Mouse (Mus musculus) forebrain, embryonic 15.5 days (tissue): Measurements from ENCODE around the gene H2-Oa. TPM values are rescaled to one million over a fixed set of nuclear protein-coding genes. Genes with fewer than 3 reads are reported as not detected.
A peak's percentile ranks its signal among the peaks of the same experiment; 100 is the strongest.

ENCODE experiments used
- ATAC-seq: fragments of 200-750 bp; cut with Nextera tagmentation; replicated peaks from 2 replicates; pipeline ENCODE4 v1.8.0; 2017; ENCODE audit warnings: mild to moderate bottlenecking, moderate TSS enrichment, moderate library complexity
- H3K27ac ChIP-seq: fragments of 300-500 bp; sonication (generic); replicated peaks from 2 replicates; pipeline ENCODE4 v1.5.1; 2015; ENCODE audit warnings: mild to moderate bottlenecking, inconsistent platforms
- H3K27me3 ChIP-seq: fragments of 300-500 bp; sonication (generic); 2 replicates; pipeline ENCODE4 v1.6.1; 2015; ENCODE audit warnings: inconsistent platforms
- H3K36me3 ChIP-seq: fragments of 300-500 bp; sonication (generic); 2 replicates; pipeline ENCODE4 v1.6.1; 2015; ENCODE audit warnings: mild to moderate bottlenecking, inconsistent platforms
- H3K4me1 ChIP-seq: fragments of 300-500 bp; sonication (generic); 2 replicates; pipeline ENCODE4 v1.6.1; 2015; ENCODE audit warnings: inconsistent platforms
- H3K4me2 ChIP-seq: fragments of 300-500 bp; sonication (generic); replicated peaks from 2 replicates; pipeline ENCODE4 v1.6.1; 2015; ENCODE audit warnings: mild to moderate bottlenecking, inconsistent platforms
- H3K4me3 ChIP-seq: fragments of 300-500 bp; sonication (generic); 2 replicates; pipeline ENCODE4 v1.5.1; 2015; ENCODE audit warnings: mild to moderate bottlenecking, inconsistent platforms
- H3K9ac ChIP-seq: fragments of 300-500 bp; sonication (generic); replicated peaks from 2 replicates; pipeline ENCODE4 v1.6.1; 2015; ENCODE audit warnings: mild to moderate bottlenecking, inconsistent platforms
- H3K9me3 ChIP-seq: fragments of 300-500 bp; sonication (generic); 2 replicates; pipeline ENCODE4 v1.6.1; 2016; ENCODE audit warnings: inconsistent platforms
- WGBS: fragments of 180-500 bp; shearing (Covaris S2); methylation state at CpG from one replicate; pipeline ENCODE4 v1.1.7; 2015; ENCODE audit warnings: mixed read lengths; 5-methylcytosine and 5-hydroxymethylcytosine counted together
- polyA plus RNA-seq: library from polyadenylated mRNA; unstranded; fragments of >200 nt; fragmentation: Nextera tagmentation; extraction: Ambion mirVana; gene quantifications from 2 replicates; pipeline ENCODE4 v1.2.1, GENCODE M21; 2015

H2-Oa gene
- polyA plus RNA-seq, 1 experiment from 2014 or later, result 0.15 TPM

DNA sequence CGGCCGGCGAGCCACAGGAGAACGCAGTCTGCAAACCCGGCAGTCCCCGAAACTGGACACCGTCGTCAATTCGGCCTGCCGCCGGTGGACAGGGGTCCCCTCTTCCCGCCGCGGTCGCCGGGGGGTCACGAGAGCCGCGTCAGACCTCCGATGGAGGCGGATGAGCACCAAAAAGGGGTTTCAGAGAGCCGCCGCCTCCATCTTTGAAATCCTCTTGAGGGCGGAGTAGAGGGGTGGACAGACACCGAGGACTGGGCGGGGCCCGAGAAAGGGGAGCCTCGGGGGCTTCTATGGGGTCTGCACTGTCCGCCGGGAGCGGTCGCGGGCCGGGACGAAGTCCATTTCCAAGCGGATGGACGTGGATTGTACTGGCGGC lies 26.7 kb downstream of the H2-Oa start:
- no peak; the same call in 1 of the 2 replicates for ATAC-seq
- 0% methylated on average over 38 of the region's 38 CpGs for WGBS
- no peaks in the 10 kb centered on the region for H3K9me3 ChIP-seq
- peaks cover 26% of the 10 kb centered on the region for H3K36me3 ChIP-seq
- peak overlapping the region; percentile 80 for H3K4me2 ChIP-seq
- H3K4me3 ChIP-seq, result peak overlapping the region; percentile 90
- no peaks in the 10 kb centered on the region for H3K27me3 ChIP-seq
- H3K9ac ChIP-seq, result peak overlapping the region; percentile 73
- H3K4me1 ChIP-seq, result peaks cover 32% of the 10 kb centered on the region
- H3K27ac ChIP-seq, result peak overlapping the region; percentile 100

DNA sequence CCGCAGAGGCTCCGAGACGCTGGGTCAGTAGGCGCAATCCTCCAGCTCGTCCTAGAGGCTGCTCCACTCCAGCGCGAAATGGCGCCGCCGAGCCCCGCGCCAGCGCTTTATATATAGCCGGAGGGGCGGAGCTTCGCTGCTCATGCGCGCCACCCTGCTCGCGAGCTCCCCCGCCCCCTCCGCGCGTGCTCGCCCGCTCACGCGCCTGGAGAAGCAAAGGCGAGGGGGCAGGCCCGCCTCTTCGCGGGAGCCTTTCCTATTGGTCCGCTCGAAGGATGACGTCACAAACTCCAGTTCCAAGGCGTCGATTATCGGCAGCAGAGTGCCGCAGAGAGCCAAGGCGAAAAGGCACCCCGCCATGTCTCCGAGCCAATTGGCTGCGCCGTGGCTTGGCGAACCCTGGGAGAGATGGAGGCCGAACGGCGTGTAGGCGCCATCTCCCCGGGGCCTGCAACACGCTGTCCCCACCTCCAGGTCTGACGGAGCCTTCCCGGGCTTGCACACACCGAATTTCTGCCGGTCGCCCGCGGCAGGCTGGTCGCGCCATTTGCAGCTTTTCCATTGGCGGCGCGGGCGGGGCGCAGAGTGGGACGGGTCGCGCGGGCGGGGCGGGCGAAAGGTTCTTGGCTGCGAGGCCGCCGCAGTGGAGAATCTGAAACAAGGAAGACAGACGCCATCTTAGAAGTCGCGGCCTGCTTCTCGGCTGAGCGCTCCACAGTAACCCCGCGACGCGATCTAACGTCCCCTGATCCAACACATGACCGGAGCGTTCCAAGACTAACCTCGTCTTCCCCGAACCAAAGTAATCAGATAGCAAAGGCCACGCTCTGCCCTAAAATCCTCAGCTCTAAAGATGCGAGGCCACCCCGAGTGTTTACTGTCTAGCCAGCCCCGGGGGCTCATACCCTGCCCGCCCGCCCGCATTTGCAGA lies 27.4 kb downstream of the H2-Oa start, which contains the start of gene H2-DMa:
Gene H2-DMa, plus strand, starts transcription at position 293 of the 931 bp plus-strand sequence.
- H3K9me3 ChIP-seq, result no peaks in the 10 kb centered on the region
- peak; percentile 79 for ATAC-seq
- peak within 1 kb of the TSS; percentile 98 for H3K9ac ChIP-seq
- H3K4me1 ChIP-seq, result peaks cover 37% of the 10 kb centered on the region
- H3K4me2 ChIP-seq, result peak within 1 kb of the TSS; percentile 80
- H3K27me3 ChIP-seq, result no peaks in the 10 kb centered on the region
- under 1% methylated on average over 95 of the region's 96 CpGs for WGBS
- peak within 1 kb of the TSS; percentile 90 for H3K4me3 ChIP-seq
- peaks cover 20% of the 10 kb centered on the region for H3K36me3 ChIP-seq
- H3K27ac ChIP-seq, result peak within 1 kb of the TSS; percentile 100

DNA sequence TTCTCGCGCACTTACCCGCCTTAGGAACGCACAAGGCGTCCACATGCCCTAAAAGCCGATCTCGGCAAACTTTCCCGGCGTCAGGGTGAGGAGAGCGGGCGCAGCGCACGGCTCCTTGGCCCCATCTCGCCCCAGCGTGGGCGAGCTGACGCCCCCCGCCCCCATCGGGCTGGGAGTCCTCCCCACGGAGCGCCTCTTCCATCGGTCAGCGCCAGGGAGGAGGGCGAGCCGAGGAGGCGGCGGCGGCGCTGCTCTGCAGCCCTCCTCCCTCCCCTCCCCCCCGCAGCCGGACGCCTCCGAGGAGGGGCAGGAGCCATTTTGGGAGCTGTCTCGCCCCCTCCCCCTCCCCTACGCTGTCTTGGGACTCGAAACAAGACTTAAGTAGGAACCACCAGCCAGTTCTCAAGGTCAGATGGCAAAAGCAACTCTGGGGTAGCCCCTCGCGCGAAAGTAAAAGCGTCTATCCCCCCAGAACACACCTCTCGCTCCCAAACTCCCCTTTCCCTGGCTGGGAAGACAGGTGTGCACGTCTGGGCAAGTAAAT lies 28.1 kb downstream of the H2-Oa start:
- peak overlapping the region; percentile 98 for H3K9ac ChIP-seq
- ATAC-seq, result no peak

GRCm38 (mm10) chr17:34120814-34121171 lies 28.7 kb downstream of the H2-Oa start:
- WGBS, result 1% methylated on average over 31 of the region's 31 CpGs
- peak overlapping the region; percentile 98 for H3K9ac ChIP-seq
- peak overlapping the region; percentile 80 for H3K4me2 ChIP-seq
- ATAC-seq, result no peak
- H3K36me3 ChIP-seq, result peaks cover 7% of the 10 kb centered on the region
- H3K4me1 ChIP-seq, result peaks cover 39% of the 10 kb centered on the region
- H3K27me3 ChIP-seq, result no peaks in the 10 kb centered on the region
- H3K27ac ChIP-seq, result peak overlapping the region; percentile 100
- H3K9me3 ChIP-seq, result no peaks in the 10 kb centered on the region
- H3K4me3 ChIP-seq, result peak overlapping the region; percentile 90

More for the DNA sequence above, 28.1 kb downstream of the H2-Oa start:
- Histone ChIP-seq H3K27ac (peak overlapping the region; percentile 100), H3K4me3 (peak overlapping the region; percentile 90), H3K4me1 (peaks cover 41% of the 10 kb centered on the region), H3K36me3 (peaks cover 12% of the 10 kb centered on the region), H3K27me3 (no peaks in the 10 kb centered on the region), H3K9me3 (no peaks in the 10 kb centered on the region), H3K4me2 (peak overlapping the region; percentile 80)
- under 1% methylated on average over 38 of the region's 42 CpGs for WGBS

GRCm38 (mm10) chr17:34121172-34121878 lies 29.2 kb downstream of the H2-Oa start:
- H3K9ac ChIP-seq, result peak overlapping the region; percentile 98
- 0 out of 2 replicates have a peak, but pooled peaks cover 4% of the 10 kb centered on the region for H3K36me3 ChIP-seq
- H3K4me1 ChIP-seq, result peaks cover 36% of the 10 kb centered on the region
- H3K27ac ChIP-seq, result peak overlapping the region; percentile 100
- peak; percentile 18 for ATAC-seq
- no peaks in the 10 kb centered on the region for H3K27me3 ChIP-seq
- H3K4me3 ChIP-seq, result peak overlapping the region; percentile 90
- peak overlapping the region; percentile 80 for H3K4me2 ChIP-seq
- under 1% methylated on average over 34 of the region's 35 CpGs for WGBS
- no peaks in the 10 kb centered on the region for H3K9me3 ChIP-seq

DNA sequence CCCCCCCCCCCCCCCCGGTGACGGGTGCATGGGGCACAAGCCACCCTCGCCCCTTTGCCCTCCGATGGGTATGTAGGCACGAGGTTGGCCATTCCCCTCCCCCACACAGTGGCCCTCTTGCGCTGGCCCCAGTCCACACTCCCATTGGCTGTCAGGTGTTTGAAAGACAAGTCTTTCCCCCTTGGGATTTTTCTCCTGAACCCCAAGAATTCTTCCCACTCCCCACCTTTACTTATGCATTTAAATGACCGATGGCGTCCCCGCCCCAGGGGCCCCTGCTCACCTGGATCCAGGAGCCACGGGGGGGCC lies 29.7 kb downstream of the H2-Oa start:
- H3K4me1 ChIP-seq, result peaks cover 30% of the 10 kb centered on the region
- no peak for ATAC-seq
- whole genome bisulfite sequencing, result 2% methylated on average over 10 of the region's 10 CpGs
- H3K36me3 ChIP-seq, result 0 out of 2 replicates have a peak, but pooled peaks cover 3% of the 10 kb centered on the region
- peak overlapping the region; percentile 90 for H3K4me3 ChIP-seq
- H3K27me3 ChIP-seq, result no peaks in the 10 kb centered on the region
- H3K27ac ChIP-seq, result peak overlapping the region; percentile 100
- peak overlapping the region; percentile 80 for H3K4me2 ChIP-seq
- peak overlapping the region; percentile 98 for H3K9ac ChIP-seq
- H3K9me3 ChIP-seq, result no peaks in the 10 kb centered on the region

DNA sequence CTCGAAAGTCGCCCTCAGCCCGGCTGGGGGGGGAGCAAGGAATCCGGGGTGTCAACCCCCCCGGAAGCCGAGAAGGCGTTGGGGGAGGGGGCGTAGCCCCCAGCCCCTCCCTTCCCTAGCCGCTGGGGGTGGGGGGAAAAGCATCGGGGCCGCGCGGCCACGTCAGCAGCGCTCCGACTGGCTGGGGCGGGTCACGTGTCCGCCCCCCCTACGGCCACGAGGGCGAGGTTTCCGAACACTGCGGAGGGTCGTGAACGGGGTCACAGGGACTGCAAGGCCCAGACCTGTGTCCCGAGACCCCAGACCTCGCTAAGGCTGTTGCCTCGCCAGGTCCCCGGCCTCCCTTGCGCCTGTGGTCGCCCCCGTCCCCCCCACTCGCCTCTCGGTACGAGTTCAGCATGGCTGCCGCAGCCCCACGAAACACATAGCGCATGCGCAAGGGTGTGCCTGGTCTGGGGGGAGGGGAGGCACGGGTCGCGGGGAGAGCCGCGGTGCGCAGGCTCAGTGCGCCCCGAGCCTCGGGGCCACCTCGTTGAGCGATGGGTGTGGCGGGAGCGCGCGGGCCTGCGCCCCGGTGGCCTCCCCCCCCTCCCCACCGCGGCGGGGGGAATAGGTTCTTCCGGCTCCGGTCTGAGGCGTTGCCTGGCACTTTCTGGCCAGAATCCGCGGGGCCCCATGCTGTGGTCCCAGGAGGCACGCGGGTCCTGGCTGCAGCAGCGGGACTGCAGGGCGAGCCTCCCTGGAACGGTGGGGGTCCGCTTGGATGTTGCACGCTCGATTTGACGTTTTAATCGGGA lies 30.2 kb downstream of the H2-Oa start, which contains the start of gene Brd2:
Gene Brd2, minus strand, starts transcription at position 447 of the 797 bp plus-strand sequence.
- Histone ChIP-seq H3K4me2 (peak within 1 kb of the TSS; percentile 80), H3K9ac (peak within 1 kb of the TSS; percentile 98), H3K36me3 (no peaks in the 10 kb centered on the region), H3K4me1 (peaks cover 28% of the 10 kb centered on the region), H3K27me3 (no peaks in the 10 kb centered on the region), H3K27ac (peak within 1 kb of the TSS; percentile 100), H3K4me3 (peak within 1 kb of the TSS; percentile 90), H3K9me3 (no peaks in the 10 kb centered on the region)
- ATAC-seq, result peak; percentile 41
- under 1% methylated on average over 70 of the region's 75 CpGs for WGBS

DNA sequence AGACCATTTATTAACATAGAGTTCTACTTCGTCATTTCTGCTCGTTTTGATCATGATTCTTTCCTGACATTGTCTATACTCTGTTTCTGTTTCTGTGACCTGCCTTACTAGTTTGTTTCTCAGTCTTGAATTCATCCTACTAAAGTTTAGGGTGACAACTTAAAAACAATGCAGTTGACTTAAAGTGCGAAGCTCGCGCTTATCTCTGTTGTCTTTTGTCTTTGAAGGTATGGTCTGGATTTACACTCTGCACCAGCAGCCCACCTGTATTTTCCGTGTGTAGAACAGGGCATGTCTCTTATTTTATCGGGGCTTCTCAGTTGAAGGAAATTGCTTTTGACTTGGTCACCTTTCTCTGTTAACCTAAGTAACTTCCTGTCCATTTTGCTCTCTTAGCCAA lies 31.0 kb downstream of the H2-Oa start:
- 1% methylated on average over 7 of the region's 7 CpGs for WGBS
- peak overlapping the region; percentile 80 for H3K4me2 ChIP-seq
- peaks cover 29% of the 10 kb centered on the region for H3K4me1 ChIP-seq
- H3K36me3 ChIP-seq, result no peaks in the 10 kb centered on the region
- peak overlapping the region; percentile 100 for H3K27ac ChIP-seq
- no peaks in the 10 kb centered on the region for H3K27me3 ChIP-seq
- peak overlapping the region; percentile 90 for H3K4me3 ChIP-seq
- no peaks in the 10 kb centered on the region for H3K9me3 ChIP-seq
- peak overlapping the region; percentile 98 for H3K9ac ChIP-seq
- ATAC-seq, result no peak

DNA sequence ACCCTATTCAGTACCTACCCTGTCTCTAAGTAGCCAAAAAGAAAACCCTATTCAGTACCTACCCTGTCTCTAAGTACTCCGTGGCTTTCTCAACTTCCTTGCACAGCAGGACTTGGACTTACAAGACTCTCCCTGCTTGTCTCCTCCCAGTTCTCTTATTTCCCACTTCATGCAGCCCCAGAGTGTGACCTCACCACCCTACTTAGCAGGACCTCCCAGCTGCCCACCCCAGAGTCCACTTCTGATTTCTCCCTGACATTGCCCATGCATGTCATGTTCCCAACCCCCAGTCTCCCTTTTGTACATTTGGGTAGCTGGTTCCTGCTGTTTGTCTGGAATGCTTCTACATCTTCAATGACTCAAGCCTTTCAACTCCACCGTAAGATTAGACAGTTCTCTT lies 31.4 kb downstream of the H2-Oa start:
- Histone ChIP-seq H3K27me3 (no peaks in the 10 kb centered on the region), H3K4me3 (peak overlapping the region; percentile 90), H3K36me3 (no peaks in the 10 kb centered on the region), H3K4me2 (peak overlapping the region; percentile 80), H3K9ac (peak overlapping the region; percentile 98), H3K9me3 (no peaks in the 10 kb centered on the region), H3K4me1 (peaks cover 33% of the 10 kb centered on the region), H3K27ac (peak overlapping the region; percentile 100)
- WGBS, result 4% methylated on average over 2 of the region's 2 CpGs
- no peak for ATAC-seq

DNA sequence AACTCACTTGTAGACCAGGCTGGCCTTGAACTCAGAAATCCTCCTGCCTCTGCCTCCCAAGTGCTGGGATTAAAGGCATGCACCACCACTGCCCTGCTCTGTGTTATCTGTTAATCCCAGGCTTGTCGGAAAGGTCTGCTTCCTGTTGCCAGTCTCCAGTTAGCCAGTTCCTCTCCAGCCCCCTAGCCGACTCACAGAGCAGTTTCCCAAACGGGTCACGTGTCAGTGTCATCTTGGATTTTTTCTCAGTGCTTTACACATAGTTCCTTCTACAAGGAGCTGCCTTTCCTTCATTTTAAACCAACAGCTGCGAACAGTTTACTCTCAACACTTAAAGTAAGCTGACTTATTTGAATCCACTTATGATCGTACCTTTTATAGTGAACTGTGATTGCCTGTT lies 32.5 kb downstream of the H2-Oa start:
- H3K4me3 ChIP-seq, result no peak overlapping the region
- 89% methylated on average over 6 of the region's 6 CpGs for whole genome bisulfite sequencing
- no peak overlapping the region for H3K4me2 ChIP-seq
- no peaks in the 10 kb centered on the region for H3K27me3 ChIP-seq
- H3K9me3 ChIP-seq, result no peaks in the 10 kb centered on the region
- H3K27ac ChIP-seq, result no peak overlapping the region
- H3K9ac ChIP-seq, result no peak overlapping the region
- peaks cover 42% of the 10 kb centered on the region for H3K4me1 ChIP-seq
- no peak for ATAC-seq
- H3K36me3 ChIP-seq, result no peaks in the 10 kb centered on the region

GRCm38 (mm10) chr17:34126826-34127420 lies 34.8 kb downstream of the H2-Oa start:
- Histone ChIP-seq H3K9me3 (no peaks in the 10 kb centered on the region), H3K27me3 (no peaks in the 10 kb centered on the region), H3K4me1 (peaks cover 42% of the 10 kb centered on the region), H3K9ac (no peak overlapping the region), H3K36me3 (no peaks in the 10 kb centered on the region), H3K4me2 (no peak overlapping the region), H3K27ac (no peak overlapping the region), H3K4me3 (no peak overlapping the region)
- WGBS, result 59% methylated on average over 9 of the region's 9 CpGs
- no peak for ATAC-seq
